Mouse (Mus musculus) ES-Bruce4 (cell line): Measurements from ENCODE around the gene Olfr644.

Source experiments
- CTCF ChIP-seq: IDR thresholded peaks from one replicate; pipeline ENCODE4 v1.8.1; 2011; ENCODE audit warnings: low read depth, low read length
- POLR2A ChIP-seq: IDR thresholded peaks from one replicate; pipeline ENCODE4 v1.8.1; 2011; ENCODE audit warnings: low read length; ENCODE audit not compliant: insufficient read depth

- TF ChIP-seq POLR2A = no peak
- no peak for TF ChIP-seq CTCF
These were observed 32.5 kb upstream of the Olfr644 start for GRCm38 (mm10) chr7:104103913-104104756.
